Mouse (Mus musculus) left cerebral cortex, adult 8-10 months (tissue): Measurements from ENCODE around the gene Met. TPM values are rescaled to one million over a fixed set of nuclear protein-coding genes. Genes with fewer than 3 reads are reported as not detected.

Experiments used
- DNase-seq, 2 experiments: peaks; one replicate each; pipeline ENCODE4 v3.0.0; 2022; ENCODE audit warnings: low spot score in 2 of 2
- total RNA-seq, 4 experiments: library from RNA; stranded (reverse); gene quantifications; 2 replicates each; pipeline ENCODE4 v1.2.4; 2022

The Met gene
- total RNA-seq, result 1 to 10 TPM; 4.4 to 6.4 (median 4.7) TPM

DNA sequence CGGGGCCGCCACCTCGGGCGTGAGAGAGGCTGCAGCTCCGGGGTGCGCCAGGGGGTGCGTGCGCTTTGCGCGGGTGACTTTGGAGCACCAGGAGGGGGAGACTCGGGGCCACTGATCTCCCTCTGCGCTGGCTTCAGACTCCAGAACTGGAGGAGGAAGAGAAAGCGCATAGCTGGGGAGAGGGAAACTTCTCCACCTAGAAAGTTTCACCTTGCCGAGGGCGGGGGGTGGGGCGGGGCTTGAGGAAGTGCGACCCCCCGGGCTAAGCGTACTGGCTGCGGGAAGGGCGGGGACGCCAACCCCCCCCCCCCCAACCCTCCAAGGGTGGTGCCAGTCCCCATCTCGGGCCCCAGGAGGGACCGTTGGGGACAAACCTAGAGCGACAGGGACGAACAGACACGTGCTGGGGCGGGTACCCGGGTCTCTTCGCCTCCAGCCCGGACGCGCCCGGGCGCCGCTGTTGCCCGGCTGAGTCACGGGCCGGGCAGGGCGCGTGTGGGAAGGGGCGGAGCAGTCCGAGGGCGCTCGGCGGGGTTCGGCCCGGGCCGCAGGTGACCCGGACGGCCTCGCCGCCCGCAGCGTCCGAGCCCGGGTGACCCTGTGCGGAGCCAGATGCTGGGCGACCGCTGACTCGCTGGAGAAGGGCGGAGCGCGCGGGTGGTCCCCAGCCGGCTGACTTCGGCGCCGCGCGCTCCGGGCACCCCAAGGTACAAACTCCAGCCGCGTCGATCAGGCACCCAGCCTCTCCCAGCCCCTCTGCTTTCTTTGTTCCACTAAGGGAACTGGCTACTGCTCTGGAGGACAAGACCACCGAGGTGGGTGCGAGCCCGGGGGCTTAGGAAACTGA lies at the start of gene Met:
TSS of gene Met (plus strand) at position 367 of the 847 bp plus-strand sequence.
- DNase-seq, result no peak

- DNase-seq, result no peak
Observed at GRCm38 (mm10) chr6:17418226-17418625, 45.4 kb upstream of the Met start.

- no peak for DNase-seq
Observed at GRCm38 (mm10) chr6:17422432-17422831, 41.2 kb upstream of the Met start.

DNA sequence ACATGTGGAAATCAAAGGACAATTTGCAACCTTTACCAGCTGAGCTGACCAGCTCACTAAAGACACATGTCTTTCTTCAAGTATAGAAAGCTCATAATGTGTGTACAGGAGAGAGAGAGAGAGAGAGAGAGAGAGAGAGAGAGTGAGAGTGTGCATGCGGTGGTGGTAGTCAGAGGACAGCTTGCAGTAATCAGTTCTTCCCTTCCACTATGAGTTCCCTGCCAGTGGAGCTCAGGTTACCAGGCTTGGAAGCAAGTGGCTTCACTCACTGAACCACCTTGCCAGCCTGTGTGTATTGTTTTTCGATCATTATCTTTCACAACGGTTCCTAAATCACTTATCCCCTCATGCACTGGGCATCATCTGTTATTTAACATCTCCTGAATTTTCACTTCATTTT lies 34.6 kb upstream of the Met start:
- DNase-seq, result no peak

- no peak for DNase-seq
Observed at GRCm38 (mm10) chr6:17429611-17430010, 34.0 kb upstream of the Met start.

- no peak for DNase-seq
Observed at GRCm38 (mm10) chr6:17443311-17443710, 20.3 kb upstream of the Met start.

GRCm38 (mm10) chr6:17451305-17451704 lies 12.3 kb upstream of the Met start:
- DNase-seq, result no peak

- DNase-seq, result no peak
Observed at GRCm38 (mm10) chr6:17455116-17455515, 8.5 kb upstream of the Met start.

- DNase-seq, result no peak
Observed at GRCm38 (mm10) chr6:17459561-17459960, 4.0 kb upstream of the Met start.

GRCm38 (mm10) chr6:17461435-17461834 lies 2.2 kb upstream of the Met start:
- DNase-seq, result no peak

DNA sequence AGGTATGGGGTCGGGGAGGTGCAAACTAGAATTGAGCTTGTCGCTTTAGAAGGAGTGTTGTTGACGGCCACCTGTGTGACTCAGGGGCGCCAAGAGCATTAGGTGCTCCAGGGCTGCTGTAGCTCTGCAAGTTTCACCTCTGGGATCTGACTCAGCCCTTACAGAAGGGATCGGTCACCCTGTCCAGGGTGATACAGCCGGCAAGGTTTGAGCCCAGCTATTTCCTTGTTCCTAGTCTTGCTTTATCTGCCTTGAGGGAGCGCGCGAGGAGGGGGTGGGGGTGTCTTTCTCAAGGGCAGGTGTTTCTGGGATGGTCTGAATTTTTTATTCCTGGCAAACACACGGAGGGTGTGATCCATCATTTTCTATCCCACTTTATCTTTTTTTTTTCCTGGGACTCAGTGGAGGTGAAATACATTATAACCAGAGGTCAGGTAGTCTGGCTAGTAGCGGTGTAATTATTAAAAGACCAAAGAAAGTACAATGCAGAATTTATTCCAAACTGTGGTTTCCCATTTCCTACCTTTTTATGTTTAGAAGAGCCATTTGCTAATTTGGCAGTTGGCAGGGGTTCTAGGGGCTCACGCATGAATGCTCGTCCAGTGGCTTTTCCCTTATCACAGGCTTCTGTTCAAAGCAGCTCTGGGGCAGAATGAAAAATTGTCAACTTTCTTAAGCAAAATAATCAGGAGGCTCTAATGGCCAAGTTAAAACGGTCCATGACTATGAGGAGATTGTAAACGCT lies 853 bp downstream of the Met start:
- DNase-seq, result no peak

- no peak for DNase-seq
Observed at GRCm38 (mm10) chr6:17466526-17466925, 2.9 kb downstream of the Met start.

- no peak for DNase-seq
Observed at GRCm38 (mm10) chr6:17468993-17469392, 5.4 kb downstream of the Met start.

GRCm38 (mm10) chr6:17473128-17473527 lies 9.5 kb downstream of the Met start:
- no peak for DNase-seq

- no peak for DNase-seq
Observed at GRCm38 (mm10) chr6:17477823-17478222, 14.2 kb downstream of the Met start.

GRCm38 (mm10) chr6:17478252-17478651 lies 14.7 kb downstream of the Met start:
- no peak for DNase-seq

GRCm38 (mm10) chr6:17478838-17479570 lies 15.4 kb downstream of the Met start:
- DNase-seq, result no peak

- no peak for DNase-seq
Observed at GRCm38 (mm10) chr6:17481068-17481467, 17.5 kb downstream of the Met start.

- no peak for DNase-seq
Observed at GRCm38 (mm10) chr6:17485244-17485643, 21.6 kb downstream of the Met start.

GRCm38 (mm10) chr6:17485782-17486181 lies 22.2 kb downstream of the Met start:
- DNase-seq, result no peak

GRCm38 (mm10) chr6:17488291-17488817 lies 24.8 kb downstream of the Met start:
- no peak for DNase-seq

GRCm38 (mm10) chr6:17490786-17491185 lies 27.2 kb downstream of the Met start:
- no peak for DNase-seq
